Mouse (Mus musculus) spleen, adult 2 months (tissue): ENCODE results near the gene Uts2.

Source experiments
- CTCF ChIP-seq: fragments of 200-500 bp; IDR thresholded peaks from 2 replicates; pipeline ENCODE4 v1.5.1; 2011; ENCODE audit warnings: mild to moderate bottlenecking, inconsistent platforms; ENCODE audit not compliant: insufficient read depth, insufficient read length, insufficient replicate concordance; ENCODE audit errors: extremely low read depth
- POLR2A ChIP-seq: fragments of 200-500 bp; IDR thresholded peaks from 2 replicates; pipeline ENCODE4 v1.6.1; 2011; ENCODE audit warnings: low read depth, low read length, inconsistent platforms

- TF ChIP-seq CTCF = no peak
- no peak for TF ChIP-seq POLR2A
Observed at GRCm38 (mm10) chr4:150990148-150990547, 6.7 kb upstream of the Uts2 start.
